Mouse (Mus musculus) ES-E14 (cell line): ENCODE data around the gene Rdh5. TPM values are rescaled to one million over a fixed set of nuclear protein-coding genes. Genes with fewer than 3 reads are reported as not detected.

Experiments
- DNase-seq: peaks from one replicate; pipeline ENCODE4 v3.0.0-alpha.2; 2013; ENCODE audit warnings: low read depth, low spot score
- H3K27ac ChIP-seq: 2 replicates; pipeline ENCODE4 v1.5.1; 2012; ENCODE audit warnings: low read depth, mild to moderate bottlenecking, low read length, moderate library complexity, mixed read lengths; ENCODE audit not compliant: poor library complexity, insufficient read depth, severe bottlenecking
- H3K36me3 ChIP-seq: 2 replicates; pipeline ENCODE4 v1.6.1; 2012; ENCODE audit warnings: mild to moderate bottlenecking, low read length, moderate library complexity, mixed read lengths; ENCODE audit not compliant: control insufficient read depth, poor library complexity, insufficient read depth, severe bottlenecking
- H3K4me1 ChIP-seq, 2 experiments: fragments of 150-350 bp in 1 of 2; sonication (generic) in 1 of 2; 2 replicates each; pipeline ENCODE4 v1.6.1; 2012; ENCODE audit warnings: low read length in 2 of 2, mild to moderate bottlenecking in 1 of 2, mixed read lengths in 1 of 2; ENCODE audit not compliant: control insufficient read depth in 2 of 2, insufficient read depth in 2 of 2, poor library complexity in 1 of 2
- H3K4me3 ChIP-seq, 2 experiments: fragments of 150-350 bp in 1 of 2; sonication (generic) in 1 of 2; 2 replicates each; pipeline ENCODE4 v1.5.1; 2012; ENCODE audit warnings: low read length in 2 of 2, low read depth in 1 of 2, mild to moderate bottlenecking in 1 of 2, mixed read lengths in 1 of 2; ENCODE audit not compliant: insufficient read depth in 1 of 2, poor library complexity in 1 of 2, severe bottlenecking in 1 of 2
- H3K9ac ChIP-seq: 2 replicates; pipeline ENCODE4 v1.6.1; 2012; ENCODE audit warnings: low read depth, mild to moderate bottlenecking, low read length, mixed read lengths; ENCODE audit not compliant: poor library complexity, insufficient read depth, severe bottlenecking
- H3K9me3 ChIP-seq: fragments of 150-350 bp; sonication (generic); 2 replicates; pipeline ENCODE4 v1.6.1; 2012; ENCODE audit warnings: low read depth, mild to moderate bottlenecking, low read length; ENCODE audit not compliant: control insufficient read depth, insufficient read depth
- CHD2 ChIP-seq: IDR thresholded peaks from 2 replicates; pipeline ENCODE4 v1.6.1; 2014; ENCODE audit warnings: mild to moderate bottlenecking, low read depth, low read length, inconsistent platforms
- HCFC1 ChIP-seq: IDR thresholded peaks from 2 replicates; pipeline ENCODE4 v1.6.1; 2012; ENCODE audit warnings: low read length, inconsistent platforms, borderline replicate concordance; ENCODE audit not compliant: insufficient read depth
- MAFK ChIP-seq: IDR thresholded peaks from 2 replicates; pipeline ENCODE4 v1.6.1; 2014; ENCODE audit warnings: mild to moderate bottlenecking, low read depth, low read length, inconsistent platforms; ENCODE audit not compliant: insufficient read depth
- ZC3H11A ChIP-seq: IDR thresholded peaks from 2 replicates; pipeline ENCODE4 v1.6.1; 2012; ENCODE audit warnings: low read depth, mild to moderate bottlenecking, inconsistent platforms, low read length, borderline replicate concordance
- ZNF384 ChIP-seq: IDR thresholded peaks from 2 replicates; pipeline ENCODE4 v1.6.1; 2012; ENCODE audit warnings: low read depth, low read length, inconsistent platforms
- in situ Hi-C, 2 experiments: fragments of 600-800 bp; cut with MboI; formaldehyde crosslinking; loops; one replicate each; pipeline ENCODE4 v1.15.1; 2025; ENCODE audit warnings: low sequenced_read_pairs in 2 of 2, inconsistent platforms in 1 of 2; ENCODE audit not compliant: unreplicated experiment in 2 of 2
- total RNA-seq: library from RNA; depleted of rRNA; stranded (reverse); fragments of 300-350 nt; gene quantifications from 2 replicates; pipeline ENCODE4 v1.2.3, GENCODE M21; 2012

Rdh5 gene
- total RNA-seq, 1 experiment, result 6.8 TPM

DNA sequence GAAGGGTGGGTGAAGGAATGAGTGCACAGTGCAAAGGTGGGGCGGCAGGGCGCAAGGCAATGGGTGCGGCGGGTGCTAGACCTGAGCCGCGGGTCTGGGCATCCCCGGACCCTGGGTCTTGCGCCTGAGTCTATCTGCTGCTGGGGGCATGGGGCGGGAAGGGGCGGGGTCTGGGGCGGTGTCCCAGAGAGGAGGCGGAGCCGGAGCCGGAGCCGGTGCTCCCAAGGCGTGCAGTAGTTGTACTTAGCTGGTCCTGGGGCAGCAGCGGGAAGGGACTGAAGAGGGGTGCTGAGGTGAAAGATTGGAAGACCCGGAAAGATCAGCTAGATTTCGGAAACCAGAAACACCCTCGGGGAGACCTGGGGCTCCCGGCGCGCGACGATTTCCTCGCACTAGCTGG lies 10.9 kb upstream of the Rdh5 start, which contains the start of gene Itga7:
Gene Itga7 (plus strand): TSS at position 245 of the 400 bp plus-strand sequence.
- TF ChIP-seq CHD2 (no peak), ZNF384 (no peak), MAFK (no peak), ZC3H11A (no peak), HCFC1 (no peak)
- Histone ChIP-seq H3K4me3 (peak within 1 kb of the TSS; percentile 63 to 78), H3K27ac (no peak within 1 kb of the TSS), H3K9me3 (no peaks in the 10 kb centered on the region), H3K9ac (peak within 1 kb of the TSS; percentile 46), H3K36me3 (no peaks in the 10 kb centered on the region), H3K4me1 (peaks cover 0 to 2% of the 10 kb centered on the region in 2 experiments; a peak in 1 of 4 replicates)
- in situ Hi-C loops, result no loop called here
- peak; percentile 62 for DNase-seq

DNA sequence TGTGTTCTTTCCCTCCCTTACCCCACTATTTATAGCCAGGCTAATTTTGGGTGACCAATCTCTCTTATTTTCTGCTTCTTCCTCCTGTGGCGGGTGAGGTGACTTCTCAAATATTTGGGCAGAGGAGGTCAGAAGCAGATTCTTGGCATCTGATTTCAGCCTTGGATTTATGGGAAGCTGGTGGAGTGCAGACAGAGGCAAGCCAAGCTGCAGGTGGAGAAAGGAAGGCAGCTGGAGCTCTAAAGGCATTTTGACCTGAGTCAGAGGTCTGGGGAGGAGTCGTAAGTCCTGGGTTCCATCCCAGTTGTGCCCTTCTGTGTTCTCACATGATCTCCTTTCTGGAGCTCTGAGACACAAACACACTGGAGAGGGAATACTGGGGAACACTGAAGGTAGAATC lies 8.8 kb upstream of the Rdh5 start:
- in situ Hi-C loops, result no loop called here
- no peak for DNase-seq
- no peak for TF ChIP-seq CHD2
- TF ChIP-seq ZNF384, result no peak
- no peak for TF ChIP-seq MAFK
- no peak for TF ChIP-seq ZC3H11A
- no peak for TF ChIP-seq HCFC1

DNA sequence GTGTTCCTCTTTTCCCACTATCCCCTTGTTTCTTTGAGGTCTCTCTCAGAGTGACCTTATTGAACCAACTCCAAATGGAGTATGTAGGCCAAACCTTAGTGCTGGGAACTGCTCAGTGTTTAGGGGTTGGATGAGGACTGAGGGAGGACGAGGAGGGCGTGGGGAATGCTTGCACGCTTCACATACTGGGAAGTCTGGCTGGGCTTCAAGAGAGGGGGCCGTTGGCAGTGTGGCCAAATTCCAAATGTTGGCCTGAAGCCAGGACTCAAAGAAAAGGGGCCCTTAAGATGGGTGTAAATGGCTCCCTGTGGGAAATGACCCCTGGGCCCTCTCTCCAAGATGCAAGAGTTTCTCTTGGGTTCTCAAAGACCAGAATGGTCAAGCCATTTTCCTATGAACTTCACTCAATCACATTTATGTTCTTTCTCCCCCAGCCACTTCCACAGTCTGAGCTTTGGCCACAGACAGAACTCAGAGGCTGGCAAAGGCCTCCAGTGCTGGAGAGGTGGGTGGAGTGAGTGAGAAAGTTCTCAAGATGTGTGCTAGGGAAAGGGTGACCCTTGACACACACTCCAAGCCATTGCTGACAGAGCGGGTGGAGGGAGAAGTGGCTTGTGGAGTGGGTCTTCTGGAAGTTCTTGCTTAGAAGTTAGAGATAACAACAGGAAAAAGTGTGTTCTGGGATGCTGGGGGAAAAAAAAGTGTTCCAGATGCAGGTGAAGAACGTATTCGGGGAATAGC lies 7.1 kb upstream of the Rdh5 start:
- Histone ChIP-seq H3K9me3 (no peaks in the 10 kb centered on the region), H3K36me3 (no peaks in the 10 kb centered on the region), H3K4me3 (no peak overlapping the region), H3K9ac (no peak overlapping the region), H3K4me1 (peaks cover 0 to 2% of the 10 kb centered on the region in 2 experiments; a peak in 1 of 4 replicates), H3K27ac (no peak overlapping the region)
- in situ Hi-C loops, result no loop called here
- TF ChIP-seq HCFC1 (no peak), CHD2 (no peak), ZC3H11A (no peak), ZNF384 (no peak), MAFK (no peak)
- DNase-seq, result no peak

More for the DNA sequence above, 8.8 kb upstream of the Rdh5 start:
- Histone ChIP-seq H3K36me3 (no peaks in the 10 kb centered on the region), H3K4me1 (peaks cover 0 to 2% of the 10 kb centered on the region in 2 experiments; a peak in 1 of 4 replicates), H3K9ac (no peak overlapping the region), H3K4me3 (no peak overlapping the region), H3K27ac (no peak overlapping the region), H3K9me3 (no peaks in the 10 kb centered on the region)

DNA sequence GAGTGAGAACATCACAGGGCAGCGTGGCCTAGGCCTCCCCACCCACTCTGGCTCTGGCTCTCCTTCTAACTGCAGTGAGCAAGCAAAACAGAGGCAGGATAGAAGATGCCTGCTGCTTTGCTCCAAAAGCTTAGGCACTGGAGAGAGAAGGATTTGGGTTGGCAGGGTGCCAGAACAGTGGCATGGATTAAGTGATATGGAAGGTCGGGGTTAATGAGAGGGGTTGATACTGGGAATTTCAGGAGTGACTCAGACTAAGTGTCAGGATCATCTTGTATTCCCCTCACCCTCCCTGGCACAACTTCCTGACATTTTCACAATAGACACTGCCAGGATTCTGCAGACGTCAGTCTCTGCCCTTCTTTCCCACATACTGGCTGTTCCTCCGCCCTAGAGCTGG lies 5.7 kb upstream of the Rdh5 start:
- Histone ChIP-seq H3K9ac (no peak overlapping the region), H3K27ac (no peak overlapping the region), H3K4me3 (no peak overlapping the region), H3K4me1 (peaks cover 0 to 3% of the 10 kb centered on the region in 2 experiments; a peak in 1 of 4 replicates), H3K36me3 (no peaks in the 10 kb centered on the region), H3K9me3 (no peaks in the 10 kb centered on the region)
- DNase-seq, result no peak
- in situ Hi-C loops, result no loop called here
- TF ChIP-seq MAFK (no peak), ZC3H11A (no peak), CHD2 (no peak), HCFC1 (no peak), ZNF384 (no peak)
